Mouse (Mus musculus) lung, postnatal 4 days (tissue): ENCODE results near the gene Klhl35.

Experiments used
- DNase-seq, 2 experiments: peaks; one replicate each; pipeline ENCODE4 v3.0.0; 2021

Klhl35 gene

DNA sequence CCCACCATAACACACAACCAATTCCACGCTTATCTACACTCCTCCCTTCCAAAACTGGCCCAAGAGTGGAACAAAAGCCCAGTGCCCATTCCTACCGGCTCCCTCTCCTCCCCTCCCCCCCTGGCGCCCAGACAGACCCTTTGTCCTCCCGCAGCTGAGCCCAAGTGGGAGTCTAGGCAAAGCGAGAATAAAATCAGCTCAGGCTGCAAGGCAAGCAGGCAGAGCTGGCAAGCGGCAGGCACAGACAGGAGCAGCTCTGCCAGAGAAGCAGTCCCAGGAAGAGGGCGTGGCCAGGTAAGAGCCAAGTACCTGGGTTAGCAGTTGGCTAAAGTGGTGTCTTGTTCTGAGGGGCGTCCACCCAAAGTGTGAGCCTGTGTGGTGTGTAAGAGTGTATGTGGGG, at the start of gene Klhl35:
Gene Klhl35, plus strand, starts transcription at position 194 of the 400 bp plus-strand sequence.
- DNase-seq, result no peak

DNA sequence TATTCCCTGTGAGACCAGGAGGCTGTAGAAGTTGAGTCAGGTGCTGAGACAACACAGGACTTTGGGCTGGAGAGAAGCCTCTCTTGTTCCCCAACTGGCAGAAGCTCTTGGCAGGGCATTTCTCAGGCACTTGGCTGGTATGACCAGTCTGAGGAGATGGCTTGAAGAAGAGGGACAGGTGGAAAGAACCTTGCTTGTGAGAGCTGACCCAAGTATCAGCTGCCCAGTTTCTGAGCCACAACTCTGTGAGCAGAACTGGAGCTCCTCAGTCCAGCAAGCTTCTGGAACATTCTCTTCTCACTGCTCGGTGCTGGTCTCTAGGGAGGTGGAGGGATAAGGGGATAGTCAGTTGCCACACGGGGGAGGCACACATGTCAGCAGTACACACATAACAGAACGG, 46.5 kb upstream of the Klhl35 start:
- DNase-seq, result no peak

DNA sequence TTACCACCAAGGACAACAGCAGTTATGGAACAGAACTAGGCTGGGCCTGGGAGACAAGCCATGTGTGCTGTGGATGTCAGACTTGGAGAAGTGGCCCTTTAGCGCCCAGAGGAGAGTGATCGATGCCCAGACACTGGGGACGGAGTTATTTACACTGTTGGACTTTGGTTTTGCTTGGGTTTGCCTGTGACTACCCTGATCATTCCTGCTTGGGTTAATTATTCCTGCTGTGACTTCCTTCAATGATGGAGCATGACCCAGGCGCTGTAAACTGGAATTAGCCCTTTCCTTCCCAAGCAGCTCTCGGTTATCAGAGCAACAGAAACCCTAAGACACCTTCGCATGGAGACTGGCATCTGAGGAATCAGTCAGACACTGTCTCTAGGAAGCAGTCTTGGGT, 44.8 kb upstream of the Klhl35 start:
- DNase-seq, result no peak

DNA sequence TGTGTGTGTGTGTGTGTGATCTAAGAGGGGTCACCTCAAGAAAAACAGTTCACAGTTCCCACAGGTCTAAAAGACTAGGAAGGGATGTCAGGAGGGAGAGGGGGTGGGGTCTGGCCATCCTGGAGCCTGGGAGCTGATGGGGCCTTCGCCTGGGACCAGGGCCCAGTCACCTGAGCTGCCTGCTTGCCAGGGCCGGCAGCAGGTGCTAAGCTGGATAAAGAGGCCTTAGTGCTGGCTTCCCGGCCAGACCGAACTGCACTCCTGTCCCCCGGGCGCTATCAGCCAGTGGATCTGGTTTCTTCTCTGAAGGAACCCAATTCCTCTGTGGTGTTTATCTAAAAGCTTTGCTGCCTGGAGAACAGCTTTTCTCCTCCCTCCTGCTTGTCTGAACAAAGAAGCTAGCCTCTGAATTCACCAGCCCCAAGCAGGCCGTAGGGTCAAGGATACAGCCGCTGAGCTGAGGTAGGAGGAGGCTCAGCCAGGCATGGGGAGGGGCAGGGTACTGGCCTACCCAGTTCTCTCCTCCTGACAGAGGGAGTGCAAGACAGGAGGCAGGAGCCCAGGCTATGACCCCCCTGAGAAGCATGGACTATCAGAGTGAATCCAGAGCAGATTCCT, 41.2 kb upstream of the Klhl35 start:
- DNase-seq, result no peak

DNA sequence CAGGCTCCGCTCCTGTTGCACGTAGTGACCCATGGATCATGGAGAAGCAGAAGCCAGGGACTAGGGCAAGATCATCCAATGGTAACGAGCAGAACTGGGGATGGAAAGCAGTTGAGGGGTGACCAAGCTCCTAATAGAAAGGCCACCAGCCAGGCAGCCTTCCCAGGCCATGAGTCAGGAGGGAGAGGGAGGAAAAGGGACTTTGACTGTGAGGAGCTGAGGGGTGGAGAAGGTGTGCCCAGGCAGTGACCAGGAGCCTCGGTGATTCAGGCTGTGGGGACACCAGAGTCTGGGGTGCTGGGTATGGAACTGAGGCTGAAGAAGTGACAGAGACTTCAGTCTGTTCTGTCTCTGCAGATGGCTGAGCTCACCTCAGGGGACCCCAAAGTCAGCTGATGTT, 40.1 kb upstream of the Klhl35 start:
- DNase-seq, result no peak

DNA sequence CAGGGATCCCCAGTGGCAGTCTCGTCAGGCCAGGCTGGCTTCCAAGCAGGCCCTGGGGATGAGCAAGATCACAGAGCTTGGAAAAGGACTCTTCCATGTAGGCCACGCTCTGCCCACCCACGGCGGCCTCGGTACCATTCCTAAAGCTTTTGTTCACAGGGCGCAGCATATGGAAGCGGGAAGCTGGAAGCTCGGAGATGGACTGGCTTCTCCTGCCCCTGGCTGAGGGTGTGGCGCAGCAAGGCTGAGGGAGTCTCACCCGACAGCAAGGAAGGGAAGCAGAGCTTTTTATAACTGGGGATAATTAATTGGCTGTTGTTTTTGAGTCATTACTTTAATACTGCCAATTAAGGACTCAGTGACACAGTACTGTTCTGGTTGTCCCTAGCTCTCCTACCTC, 38.8 kb upstream of the Klhl35 start:
- no peak for DNase-seq

DNA sequence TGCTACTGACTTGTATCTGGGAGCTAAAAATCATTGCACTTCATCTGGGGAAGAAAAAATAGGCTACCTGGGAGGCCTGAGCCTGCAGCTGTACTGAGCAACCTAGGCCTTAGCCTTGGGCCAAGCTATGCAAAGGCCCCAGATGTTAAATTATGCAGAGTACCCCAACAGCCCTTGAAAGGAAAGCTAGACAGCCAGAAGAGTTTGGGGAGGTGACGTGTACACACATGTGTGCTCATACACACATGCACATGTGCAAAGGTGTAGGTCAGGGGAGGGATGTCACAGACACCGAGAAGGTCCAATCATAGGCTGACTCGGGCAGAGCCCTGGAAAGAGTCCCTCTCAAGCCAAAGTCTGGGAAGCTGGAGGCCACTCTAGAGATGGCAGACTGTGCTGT, 37.8 kb upstream of the Klhl35 start:
- DNase-seq, result no peak

DNA sequence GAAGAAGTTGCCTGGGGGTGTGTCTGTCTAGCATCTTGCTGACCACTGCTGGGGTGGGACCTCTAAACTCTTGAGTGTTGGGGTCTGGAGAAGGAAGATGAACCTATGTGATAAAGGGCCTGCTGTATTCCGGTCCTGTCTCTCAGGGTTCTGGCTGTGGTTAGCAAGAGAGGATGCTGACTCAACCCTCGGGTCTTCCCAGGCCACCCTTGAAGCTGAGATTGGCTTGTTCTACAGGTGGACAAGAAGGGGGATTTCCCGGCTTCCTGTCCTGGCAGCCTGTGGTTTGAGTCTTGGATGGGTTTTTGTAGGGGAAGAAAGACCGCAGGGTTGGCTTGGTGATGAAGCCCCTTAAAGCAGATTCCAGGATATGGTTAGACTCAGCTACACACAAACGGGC, 37.0 kb upstream of the Klhl35 start:
- no peak for DNase-seq

DNA sequence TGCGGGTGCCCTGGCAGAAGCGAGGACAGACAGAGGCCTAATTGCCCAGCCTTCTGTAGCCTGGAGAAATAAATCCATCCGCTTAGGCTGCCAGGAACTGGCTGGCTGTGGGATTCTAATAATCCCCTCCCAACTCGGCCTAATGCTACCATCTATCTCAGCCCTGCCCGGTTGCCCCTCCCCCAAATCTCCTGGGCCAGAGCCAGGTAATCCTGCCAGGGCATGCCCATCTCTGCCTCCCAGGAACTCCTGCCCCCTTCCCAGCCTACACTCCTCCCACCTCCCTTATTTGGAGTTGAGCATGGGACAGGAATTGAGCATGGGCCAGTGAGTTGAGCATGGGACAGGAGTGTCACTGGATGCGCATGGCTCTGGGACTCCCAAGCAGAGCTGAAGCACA, 36.0 kb upstream of the Klhl35 start:
- DNase-seq, result no peak

DNA sequence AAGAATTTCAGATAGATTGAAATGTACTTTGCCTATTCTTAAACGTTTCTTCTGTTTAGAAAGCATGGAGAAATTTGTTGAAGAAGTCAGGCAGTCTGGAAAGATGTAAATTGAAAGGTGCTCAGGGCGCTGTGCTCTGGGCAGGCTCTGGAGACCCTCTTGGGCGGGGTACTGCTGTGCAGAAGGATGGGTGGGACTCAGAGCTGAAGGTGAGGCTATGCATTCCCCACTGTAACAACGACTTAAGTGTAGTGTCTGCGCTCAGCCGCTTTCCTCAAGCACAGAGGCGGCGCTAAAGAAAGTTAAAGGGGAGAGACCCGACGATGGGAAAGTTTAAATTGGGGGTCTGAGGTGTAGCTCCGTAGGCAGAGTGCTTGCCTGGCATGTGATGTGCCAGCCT, 35.6 kb upstream of the Klhl35 start:
- DNase-seq, result no peak

DNA sequence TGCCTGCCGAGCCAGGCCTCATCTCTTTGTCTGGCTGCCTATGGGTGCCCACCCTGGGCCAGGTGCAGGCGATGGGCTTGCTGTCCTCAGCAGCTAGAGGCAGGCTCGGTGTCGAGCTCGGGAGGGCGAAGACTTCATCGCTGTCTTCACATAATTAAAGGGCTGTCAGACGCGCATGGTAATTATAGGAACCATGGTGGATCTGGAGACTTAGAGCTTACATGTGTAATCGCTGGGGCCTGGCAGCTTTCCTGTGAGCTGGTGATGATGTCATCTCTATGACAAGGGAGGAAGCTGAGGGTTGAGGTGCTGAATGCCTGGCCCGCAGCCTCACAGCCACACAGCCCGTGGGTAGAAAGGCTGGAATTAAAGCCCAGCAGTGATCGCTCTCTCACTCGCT, 33.6 kb upstream of the Klhl35 start:
- DNase-seq, result peak; percentile 28 to 47

DNA sequence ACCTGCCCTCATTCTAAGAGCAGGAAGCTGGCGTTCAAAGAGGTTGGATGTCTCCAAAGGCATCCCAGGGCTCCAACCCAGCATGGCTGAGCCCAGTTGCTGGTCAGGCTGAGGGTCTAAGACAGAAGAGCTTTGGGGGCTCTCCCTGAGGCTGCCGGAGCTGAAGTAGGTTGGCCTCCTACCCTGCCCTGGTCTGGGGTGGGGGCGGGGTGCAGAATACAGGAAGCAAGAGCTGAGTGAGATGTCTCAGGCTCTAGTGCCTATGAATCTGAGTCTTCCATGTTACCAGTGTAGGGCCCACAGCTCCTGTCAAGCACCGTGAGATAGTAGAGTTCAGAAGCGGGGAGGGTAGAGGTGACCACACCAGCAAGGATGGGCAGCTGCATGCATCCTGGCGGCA, 32.9 kb upstream of the Klhl35 start:
- DNase-seq, result no peak

DNA sequence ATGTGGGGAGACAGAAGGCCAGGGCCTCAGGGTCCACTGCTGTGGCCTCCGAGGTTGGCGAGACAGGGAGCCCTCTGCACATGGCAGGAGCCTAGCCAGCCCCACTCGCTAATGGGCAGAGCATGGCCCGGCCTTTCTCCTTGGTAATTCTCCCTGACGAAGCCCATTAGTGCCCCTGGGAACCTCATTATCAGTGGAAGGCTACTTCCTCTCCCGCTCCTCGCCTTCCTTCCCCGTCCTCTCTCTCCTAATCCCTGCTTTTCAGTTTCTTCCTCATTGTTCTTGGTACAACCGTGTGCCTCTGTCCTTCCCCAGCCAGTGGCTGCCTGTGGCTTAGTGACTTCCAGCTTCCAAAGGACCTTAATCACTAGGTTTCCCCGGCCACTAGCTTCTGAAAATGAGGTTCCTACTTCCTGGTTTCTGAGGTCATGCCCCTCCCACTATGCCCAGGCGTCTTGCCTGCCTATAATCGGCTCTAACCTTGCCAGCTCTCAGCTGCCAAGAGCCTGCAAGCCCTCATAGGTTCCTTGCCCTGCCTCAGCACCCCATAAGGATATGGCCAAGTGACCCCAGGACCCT, 31.0 kb upstream of the Klhl35 start:
- peak in 1 of 2 experiments; percentile 28 for DNase-seq

DNA sequence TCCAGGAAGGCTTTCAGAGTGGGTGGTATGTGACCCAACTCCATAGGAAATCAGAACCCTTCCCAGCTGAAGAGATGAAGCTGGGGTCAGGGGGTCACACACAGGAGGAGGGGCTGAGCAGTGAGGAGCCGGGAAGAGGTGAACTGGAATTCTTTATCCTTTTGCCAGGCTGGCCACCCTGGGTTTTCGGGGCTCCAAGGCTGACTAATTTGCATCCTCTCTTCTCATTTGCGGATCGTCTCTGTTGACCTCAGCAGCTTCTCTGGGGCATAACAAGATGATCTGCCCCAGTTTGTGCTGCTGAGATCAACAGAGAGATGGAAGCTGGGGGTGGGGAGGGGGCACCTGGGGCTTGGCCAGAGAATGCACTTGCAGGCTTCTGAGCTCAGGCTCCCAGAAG, 29.3 kb upstream of the Klhl35 start:
- DNase-seq, result no peak

DNA sequence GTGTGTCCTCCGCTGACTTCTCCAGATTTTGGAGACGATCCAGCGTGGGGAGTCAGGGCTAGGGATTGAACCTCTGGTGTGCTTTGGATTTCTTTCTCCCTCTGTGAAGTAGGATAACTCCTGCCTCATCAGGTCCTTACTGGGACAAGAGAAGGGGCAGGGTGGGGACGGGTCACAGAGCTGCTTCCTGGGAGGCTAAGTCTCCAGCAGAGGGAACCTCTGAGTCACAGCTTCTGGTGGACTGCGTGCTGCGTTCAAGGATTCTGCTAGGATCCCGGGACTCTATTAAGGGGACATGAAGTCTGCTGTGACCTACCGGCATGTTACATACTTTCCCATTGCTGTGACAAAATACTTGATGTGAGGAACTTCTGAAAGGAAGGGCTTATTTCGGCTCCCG, 26.9 kb upstream of the Klhl35 start:
- DNase-seq, result peak in 1 of 2 experiments; percentile 29

DNA sequence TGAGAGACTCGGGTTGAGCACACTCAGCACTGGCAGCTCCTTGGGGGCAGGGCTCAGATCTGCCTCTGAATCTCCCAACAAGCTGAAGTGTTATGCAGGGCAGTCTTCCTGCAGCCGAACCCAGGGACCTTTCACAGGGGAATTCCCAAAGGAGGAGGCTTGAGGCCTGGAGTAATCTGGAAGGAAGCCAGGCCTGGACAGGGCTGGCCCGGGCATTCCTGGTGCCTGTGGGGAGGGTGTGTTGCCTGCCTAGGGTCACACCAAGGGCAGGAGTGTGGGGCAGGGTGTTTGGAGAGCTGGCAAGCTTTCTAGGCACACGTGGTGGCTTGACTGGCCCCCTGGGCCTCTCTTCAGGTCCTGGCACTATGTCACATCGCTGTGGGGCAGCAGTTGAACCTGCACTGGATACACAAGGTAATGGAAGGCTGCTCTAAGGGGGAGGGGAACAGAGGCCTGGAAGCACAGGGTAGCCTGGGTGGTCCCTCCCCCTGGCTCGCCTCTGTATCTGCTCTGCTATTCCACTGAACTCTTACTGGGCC, 24.2 kb upstream of the Klhl35 start:
- DNase-seq, result peak; percentile 83 to 92

DNA sequence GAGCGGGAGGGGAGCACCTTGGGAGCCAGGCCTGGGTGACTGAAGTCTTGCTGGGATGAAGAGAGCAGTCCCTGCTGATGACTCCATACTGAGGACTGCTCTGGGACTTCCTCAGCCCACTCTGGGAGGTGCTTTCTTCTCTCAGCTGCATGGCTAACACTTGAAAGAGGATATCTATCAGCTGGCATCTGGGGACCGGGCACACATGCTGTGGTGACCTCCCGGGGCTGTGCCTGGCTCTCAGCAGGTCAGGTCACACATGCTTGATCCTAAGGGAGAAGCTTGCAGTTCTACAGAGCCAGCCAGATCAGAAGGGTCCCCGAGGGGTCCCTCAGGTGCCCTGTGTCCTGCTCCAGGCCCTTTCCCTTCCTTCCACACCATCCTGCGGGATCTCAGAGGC, 22.6 kb upstream of the Klhl35 start:
- DNase-seq, result no peak

DNA sequence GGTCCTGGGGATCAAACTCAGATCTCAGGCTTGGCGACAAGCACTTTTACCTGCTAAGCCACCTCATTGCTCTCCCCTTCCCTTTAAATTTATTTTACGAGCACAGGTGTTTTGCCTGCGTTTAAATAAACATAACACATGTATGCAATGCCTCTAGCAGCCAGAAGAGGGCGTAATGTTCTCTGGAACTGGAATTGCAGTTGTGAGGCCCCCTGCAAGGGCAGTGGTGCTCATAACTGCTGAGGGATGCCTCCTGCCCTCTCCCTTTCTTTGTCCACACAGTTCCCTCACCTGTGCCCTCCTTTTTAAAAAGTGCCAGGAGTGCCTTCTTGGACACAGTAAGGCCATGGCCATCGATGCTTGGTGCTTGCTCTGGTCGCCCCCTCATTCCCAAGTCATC, 21.8 kb upstream of the Klhl35 start:
- DNase-seq, result peak in 1 of 2 experiments; percentile 32

DNA sequence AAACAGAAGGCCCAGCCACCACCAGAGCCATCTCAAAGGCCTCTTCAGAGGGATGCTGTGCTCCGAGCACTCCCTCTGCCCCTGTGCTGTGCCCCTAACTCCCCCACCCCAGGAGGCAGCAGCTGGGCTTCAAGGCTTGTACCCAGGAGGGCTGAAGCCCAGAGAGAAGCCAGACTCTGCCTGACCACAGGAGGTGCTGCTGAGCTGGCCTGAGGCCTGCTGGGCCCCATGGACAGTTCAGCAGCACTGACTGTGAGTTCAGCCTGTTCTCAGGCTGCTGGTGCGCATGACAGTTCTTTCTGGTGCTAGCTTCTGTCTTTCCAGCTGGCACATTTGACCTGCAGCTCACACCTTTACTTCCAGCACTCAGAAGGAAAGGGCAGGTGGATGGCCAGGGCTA, 20.0 kb upstream of the Klhl35 start:
- peak in 1 of 2 experiments; percentile 21 for DNase-seq

DNA sequence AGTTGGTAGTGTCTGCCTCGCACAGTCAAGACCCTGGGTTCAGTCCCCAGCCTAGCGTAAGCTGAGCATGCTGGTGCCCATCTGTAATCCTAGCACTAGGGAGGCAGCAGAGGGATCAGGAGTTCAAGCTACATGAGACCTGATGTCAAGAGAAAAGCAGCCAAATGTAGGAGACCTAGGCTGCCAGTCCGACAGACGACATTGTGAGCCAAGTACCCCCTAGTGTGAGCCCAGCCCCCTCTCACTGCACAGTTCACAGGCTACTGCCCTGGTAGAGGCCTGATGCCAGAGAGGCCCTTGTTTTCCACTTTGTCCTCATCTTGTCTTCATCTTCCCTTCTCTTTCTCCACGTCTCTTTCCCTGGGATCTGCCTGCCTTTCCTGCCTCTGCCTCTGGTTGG, 18.5 kb upstream of the Klhl35 start:
- no peak for DNase-seq

DNA sequence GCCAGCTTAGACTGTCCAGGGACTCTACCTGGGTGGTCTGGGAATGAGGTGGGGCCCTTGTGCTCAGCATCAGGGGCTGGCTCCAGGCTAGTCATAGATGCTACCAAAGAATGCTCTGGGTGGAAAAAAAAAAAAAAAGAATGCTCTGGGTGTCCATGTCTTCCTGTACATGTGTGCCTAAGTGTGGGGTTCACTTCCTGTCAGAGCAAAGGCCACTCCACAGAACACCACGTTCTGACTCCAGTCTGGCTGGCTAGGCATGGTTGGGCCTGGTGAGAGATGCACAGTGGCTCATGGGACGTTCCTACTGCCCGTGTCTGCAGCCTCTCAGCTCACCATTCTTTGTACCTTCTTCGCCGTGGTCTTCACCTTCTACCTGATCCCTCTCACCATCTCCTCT, 17.2 kb upstream of the Klhl35 start:
- no peak for DNase-seq

DNA sequence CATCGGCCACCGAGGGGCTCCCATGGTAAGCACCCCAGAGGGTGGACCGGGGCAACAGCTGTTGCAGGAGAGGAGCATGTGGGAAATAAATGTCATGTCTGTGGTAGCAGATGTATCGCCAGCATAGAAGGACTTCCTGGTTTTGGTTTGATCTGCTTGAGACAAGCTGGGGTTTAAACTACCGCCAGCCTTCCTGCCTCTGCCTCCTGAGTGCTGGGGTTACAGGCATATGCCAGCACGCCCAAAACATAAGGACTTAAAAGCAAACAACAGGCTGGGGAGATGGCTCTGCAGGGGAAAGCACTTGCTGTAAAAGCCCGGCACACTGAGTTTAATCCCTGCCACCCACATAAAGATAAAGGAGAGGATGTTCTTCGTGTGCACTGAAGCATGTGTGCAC, 16.7 kb upstream of the Klhl35 start:
- DNase-seq, result no peak

DNA sequence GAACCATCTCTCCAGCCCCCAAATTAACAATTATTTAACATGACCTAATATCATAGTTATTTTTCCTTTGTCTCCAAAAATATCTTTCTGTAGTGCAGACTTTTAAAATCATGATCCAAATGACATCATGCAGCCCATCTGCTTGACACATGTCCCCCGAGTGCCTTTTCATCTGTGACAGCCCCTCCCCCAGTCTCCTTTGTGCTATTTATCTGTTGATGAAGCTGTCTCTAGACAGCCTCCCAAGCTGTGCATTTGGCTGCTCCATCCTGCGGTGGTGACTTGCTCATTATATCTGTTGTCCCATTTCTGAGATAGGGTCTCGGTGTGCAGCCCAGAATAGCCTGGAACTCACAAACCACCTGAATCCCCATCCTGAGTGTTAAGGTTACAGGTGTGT, 16.1 kb upstream of the Klhl35 start:
- no peak for DNase-seq

DNA sequence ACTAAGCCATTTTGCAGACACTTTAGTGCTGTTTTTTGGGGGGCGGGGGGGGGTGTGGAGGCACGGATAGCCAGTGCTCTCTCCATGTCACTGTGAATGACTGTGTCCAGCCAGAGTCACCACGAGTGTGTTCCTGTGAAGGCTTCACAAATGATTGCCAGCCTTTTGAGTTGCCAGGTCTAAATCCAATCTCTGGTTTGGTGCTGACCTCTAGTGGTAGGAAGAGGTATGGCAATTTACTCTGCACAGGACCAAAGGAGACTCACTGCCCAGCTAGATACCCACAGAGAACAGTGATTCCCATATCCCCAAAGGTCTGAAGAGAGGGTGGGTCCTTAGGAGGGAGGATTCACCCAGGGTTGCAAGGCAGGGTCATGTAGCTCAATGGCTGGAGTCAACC, 15.1 kb upstream of the Klhl35 start:
- DNase-seq, result peak in 1 of 2 experiments; percentile 82

DNA sequence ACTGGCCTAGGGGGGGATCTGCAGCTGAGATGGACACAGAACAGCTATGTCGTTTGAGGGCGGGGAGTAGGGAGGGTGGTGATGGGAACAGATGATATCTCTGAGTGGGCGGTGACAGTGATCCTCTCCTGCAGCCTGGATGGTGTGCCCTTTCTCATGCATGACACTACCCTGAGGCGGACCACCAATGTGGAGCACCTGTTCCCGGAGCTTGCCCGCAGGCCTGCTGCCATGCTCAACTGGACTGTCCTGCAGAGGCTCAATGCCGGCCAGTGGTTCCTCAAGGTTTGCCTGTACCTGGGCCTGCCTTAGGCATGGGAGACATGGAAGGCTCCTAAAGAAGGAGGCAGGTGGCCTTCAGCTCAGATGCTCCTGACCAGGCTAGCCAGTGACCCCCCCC, 12.9 kb upstream of the Klhl35 start:
- no peak for DNase-seq
